Comparison of ENCODE assay signal across 9 mouse cellular contexts in genomic region chr4:136601476-136601875, GRCm38 (mm10). TPM values are rescaled to one million over a fixed set of nuclear protein-coding genes. Genes with fewer than 3 reads are reported as not detected.
DNase-seq lines count a peak whose midpoint lies in the region; ATAC-seq and TF ChIP-seq lines count a peak whose summit lies in the region.
"Had no signal": no experiment of that assay in that cellular context is flagged by ENCODE, and none has a peak within 500 bp of the region (broad histone marks: within the 10 kb centered on the region; RNA-seq: fewer than 3 reads in every experiment).

No protein-coding gene starts in this region.

- H3K9ac ChIP-seq in forebrain, embryonic 13.5 days: peak overlapping the region; percentile 99
- H3K9ac ChIP-seq in lung, postnatal 0 days (replicated peaks; ENCODE audit: low read depth): peak overlapping the region; percentile 90; the same call in 1 of the 2 replicates

- DNase-seq in MN1 (ENCODE audit: low spot score): peak; percentile 86
- DNase-seq in c-Kit-positive CD71-positive TER-119-positive erythroid progenitor cells, embryonic 14.5 days (ENCODE audit: low spot score): peak; percentile 56
- peak; percentile 43 for DNase-seq in hindbrain, embryonic 10.5 days (ENCODE audit: low spot score)
- peak; percentile 71 to 74 for DNase-seq in layer of hippocampus, postnatal 10 days (ENCODE audit: low spot score in 2 of 2)
- DNase-seq in lung, postnatal 0 days (ENCODE audit: low spot score): peak; percentile 38
- peak; percentile 49 for DNase-seq in retina, adult 2 months (ENCODE audit: low read depth, low spot score)

- peak; percentile 45 for ATAC-seq in forebrain, embryonic 13.5 days
- peak; percentile 5 for ATAC-seq in lung, postnatal 0 days
- ATAC-seq in monocyte, adult 5-6 weeks (replicated peaks; ENCODE audit: insufficient number of reproducible peaks, low FRiP score, low TSS enrichment, poor library complexity, severe bottlenecking): no peak

- no peak for TF ChIP-seq CTCF in lung, postnatal 0 days (IDR thresholded peaks at IDR 0.05)

- H3K27me3 ChIP-seq in forebrain, embryonic 13.5 days: no peaks in the 10 kb centered on the region
- H3K27me3 ChIP-seq in hindbrain, embryonic 10.5 days (ENCODE audit: insufficient read depth, poor library complexity, severe bottlenecking): no peaks in the 10 kb centered on the region
- no peaks in the 10 kb centered on the region for H3K27me3 ChIP-seq in lung, postnatal 0 days (replicated peaks; ENCODE audit: insufficient read depth, low read length)

- H3K4me1 ChIP-seq in forebrain, embryonic 13.5 days: peaks cover 23% of the 10 kb centered on the region
- peaks cover 20% of the 10 kb centered on the region for H3K4me1 ChIP-seq in hindbrain, embryonic 10.5 days (replicated peaks)
- H3K4me1 ChIP-seq in lung, postnatal 0 days (ENCODE audit: insufficient read depth, low read depth, low read length): peaks cover 8% of the 10 kb centered on the region; the same call in 1 of the 2 replicates

- TF ChIP-seq EP300 in lung, postnatal 0 days (IDR thresholded peaks at IDR 0.05): no peak

- H3K9me3 ChIP-seq in forebrain, embryonic 13.5 days (replicated peaks): no peaks in the 10 kb centered on the region
- no peaks in the 10 kb centered on the region for H3K9me3 ChIP-seq in hindbrain, embryonic 10.5 days
- H3K9me3 ChIP-seq in lung, postnatal 0 days (ENCODE audit: low read length): no peaks in the 10 kb centered on the region

- peak overlapping the region; percentile 92 for H3K4me3 ChIP-seq in forebrain, embryonic 13.5 days
- H3K4me3 ChIP-seq in hindbrain, embryonic 10.5 days: peak overlapping the region; percentile 99
- H3K4me3 ChIP-seq in lung, postnatal 0 days (ENCODE audit: low read depth, low read length): peak overlapping the region; percentile 88

- 2% methylated on average over 13 of the region's 13 CpGs for WGBS in forebrain, embryonic 13.5 days
- 4% methylated on average over 13 of the region's 13 CpGs for WGBS in hindbrain, embryonic 10.5 days
- WGBS in lung, postnatal 0 days: 1% methylated on average over 13 of the region's 13 CpGs

- H3K27ac ChIP-seq in forebrain, embryonic 13.5 days: peak overlapping the region; percentile 98
- peak overlapping the region; percentile 99 for H3K27ac ChIP-seq in hindbrain, embryonic 10.5 days
- peak overlapping the region; percentile 91 for H3K27ac ChIP-seq in lung, postnatal 0 days (ENCODE audit: low read length)

- peak overlapping the region; percentile 75 for H3K4me2 ChIP-seq in forebrain, embryonic 13.5 days
- peak overlapping the region; percentile 56 for H3K4me2 ChIP-seq in lung, postnatal 0 days (replicated peaks; ENCODE audit: low read depth, low read length)

- no peaks in the 10 kb centered on the region for H3K36me3 ChIP-seq in forebrain, embryonic 13.5 days (ENCODE audit: poor library complexity, severe bottlenecking)
- peaks cover 17% of the 10 kb centered on the region; the same call in 1 of the 2 replicates for H3K36me3 ChIP-seq in hindbrain, embryonic 10.5 days
- no peaks in the 10 kb centered on the region for H3K36me3 ChIP-seq in lung, postnatal 0 days (ENCODE audit: insufficient read depth, low read length)

RNA-seq across cellular contexts. Expression of gene Kdm1a, which starts 1.0 kb away (rescaled TPM):
- polyA plus RNA-seq in forebrain, embryonic 13.5 days (2015; fragmentation: Nextera tagmentation; extraction: Ambion mirVana): 83.3 and 88.3 TPM in 2 replicates
- 54.6 and 61.0 TPM in 2 replicates for polyA plus RNA-seq in hindbrain, embryonic 10.5 days (2016; fragmentation: Nextera tagmentation; extraction: Ambion mirVana)
- 100 to 1,000 TPM; 129 to 136 TPM for total RNA-seq in layer of hippocampus, postnatal 10 days (2021)
- 21.0 TPM in 2 replicates for polyA plus RNA-seq in lung, postnatal 0 days (2015; fragmentation: Nextera tagmentation; extraction: Ambion mirVana)
- 52.2 to 70.8 TPM (median 69.8 TPM) in 3 replicates for total RNA-seq in monocyte, adult 5-6 weeks (2017)

RNA-seq across cellular contexts. Expression of gene Tex46, which starts 8.8 kb away (rescaled TPM):
- polyA plus RNA-seq in forebrain, embryonic 13.5 days (2015; fragmentation: Nextera tagmentation; extraction: Ambion mirVana): not detected in 2 replicates
- polyA plus RNA-seq in hindbrain, embryonic 10.5 days (2016; fragmentation: Nextera tagmentation; extraction: Ambion mirVana): not detected in 2 replicates
- not detected for total RNA-seq in layer of hippocampus, postnatal 10 days (2021)
- polyA plus RNA-seq in lung, postnatal 0 days (2015; fragmentation: Nextera tagmentation; extraction: Ambion mirVana): not detected in 2 replicates
- total RNA-seq in monocyte, adult 5-6 weeks (2017): not detected in 3 replicates
- total RNA-seq: layer of hippocampus, adult 18-20 months had no signal

RNA-seq across cellular contexts. Expression of gene Lactbl1, which starts 20.9 kb away (rescaled TPM):
- polyA plus RNA-seq in forebrain, embryonic 13.5 days (2015; fragmentation: Nextera tagmentation; extraction: Ambion mirVana): not detected in 2 replicates
- 0.05 TPM in 1 of 2 replicates, not detected in the other for polyA plus RNA-seq in hindbrain, embryonic 10.5 days (2016; fragmentation: Nextera tagmentation; extraction: Ambion mirVana)
- total RNA-seq in layer of hippocampus, postnatal 10 days (2021): under 1 TPM in 1 of 2 experiments, not detected in 1; 0.11 TPM
- not detected in 2 replicates for polyA plus RNA-seq in lung, postnatal 0 days (2015; fragmentation: Nextera tagmentation; extraction: Ambion mirVana)
- total RNA-seq in monocyte, adult 5-6 weeks (2017): not detected in 3 replicates
- total RNA-seq: layer of hippocampus, adult 18-20 months had no signal
